Comparison of ENCODE assay signal across 8 mouse cellular contexts in genomic region chr10:83337159-83337951, GRCm38 (mm10). TPM values are rescaled to one million over a fixed set of nuclear protein-coding genes. Genes with fewer than 3 reads are reported as not detected.
A peak's percentile ranks its signal among the peaks of the same experiment; 100 is the strongest.
DNase-seq lines count a peak whose midpoint lies in the region; ATAC-seq and TF ChIP-seq lines count a peak whose summit lies in the region.

Gene Slc41a2 (minus strand): TSS chr10:83337882.

- peak; percentile 75 for DNase-seq in kidney, postnatal 14 days
- DNase-seq in neural tube, embryonic 11.5 days (ENCODE audit: low spot score) = peak; percentile 74

- H3K4me3 ChIP-seq in E14TG2a.4 (replicated peaks; ENCODE audit: low read length) = peak within 1 kb of the TSS; percentile 83
- H3K4me3 ChIP-seq in brown adipose tissue, adult 24 weeks (ENCODE audit: insufficient read depth, low read depth, low read length) = peak within 1 kb of the TSS; percentile 80
- H3K4me3 ChIP-seq in forebrain, embryonic 13.5 days = peak within 1 kb of the TSS; percentile 55
- peak within 1 kb of the TSS; percentile 59 for H3K4me3 ChIP-seq in heart, embryonic 16.5 days (ENCODE audit: low read length)
- H3K4me3 ChIP-seq in liver, embryonic 16.5 days (ENCODE audit: low read depth, low read length) = peak within 1 kb of the TSS; percentile 54
- peak within 1 kb of the TSS; percentile 55 for H3K4me3 ChIP-seq in neural tube, embryonic 11.5 days (ENCODE audit: low read depth, low read length)
- peak within 1 kb of the TSS; percentile 55 for H3K4me3 ChIP-seq in stomach, embryonic 16.5 days (replicated peaks; ENCODE audit: low read length)

- TF ChIP-seq CTCF in E14TG2a.4 (conservative IDR thresholded peaks at IDR 0.05; ENCODE audit: low read length) = no peak

- peaks cover 64% of the 10 kb centered on the region for H3K27me3 ChIP-seq in E14TG2a.4 (ENCODE audit: insufficient read depth, low read length)
- peaks cover 49% of the 10 kb centered on the region for H3K27me3 ChIP-seq in forebrain, embryonic 13.5 days
- H3K27me3 ChIP-seq in heart, embryonic 16.5 days (ENCODE audit: control insufficient read depth, insufficient read depth, low read length) = peaks cover 41% of the 10 kb centered on the region
- peaks cover 38% of the 10 kb centered on the region for H3K27me3 ChIP-seq in liver, embryonic 16.5 days (ENCODE audit: control insufficient read depth, insufficient read depth, low read depth, low read length)
- H3K27me3 ChIP-seq in neural tube, embryonic 11.5 days (ENCODE audit: control insufficient read depth, insufficient read depth, low read length) = peaks cover 30% of the 10 kb centered on the region
- H3K27me3 ChIP-seq in stomach, embryonic 16.5 days (ENCODE audit: control insufficient read depth, insufficient read depth, low read length) = peaks cover 30% of the 10 kb centered on the region

- 0 out of 2 replicates have a peak, but pooled peaks cover 2% of the 10 kb centered on the region for H3K9me3 ChIP-seq in E14TG2a.4 (ENCODE audit: low read length)
- no peaks in the 10 kb centered on the region for H3K9me3 ChIP-seq in forebrain, embryonic 13.5 days (replicated peaks)
- no peaks in the 10 kb centered on the region for H3K9me3 ChIP-seq in heart, embryonic 16.5 days (replicated peaks; ENCODE audit: control insufficient read depth, low read length)
- no peaks in the 10 kb centered on the region for H3K9me3 ChIP-seq in liver, embryonic 16.5 days (replicated peaks; ENCODE audit: control insufficient read depth, low read length)
- no peaks in the 10 kb centered on the region for H3K9me3 ChIP-seq in neural tube, embryonic 11.5 days (ENCODE audit: control insufficient read depth, low read length)
- H3K9me3 ChIP-seq in stomach, embryonic 16.5 days (replicated peaks; ENCODE audit: control insufficient read depth, low read length) = no peaks in the 10 kb centered on the region

- WGBS in forebrain, embryonic 13.5 days = 1% methylated on average over 77 of the region's 102 CpGs
- 1% methylated on average over 100 of the region's 102 CpGs for WGBS in heart, embryonic 16.5 days
- WGBS in liver, embryonic 16.5 days (ENCODE audit: insufficient replicate concordance) = 1% methylated on average over 89 of the region's 102 CpGs
- WGBS in neural tube, embryonic 11.5 days = 1% methylated on average over 65 of the region's 102 CpGs
- under 1% methylated on average over 101 of the region's 102 CpGs for WGBS in stomach, embryonic 16.5 days

- H3K36me3 ChIP-seq in E14TG2a.4 (ENCODE audit: insufficient read depth, low read length) = no peaks in the 10 kb centered on the region
- no peaks in the 10 kb centered on the region for H3K36me3 ChIP-seq in forebrain, embryonic 13.5 days (ENCODE audit: poor library complexity, severe bottlenecking)
- no peaks in the 10 kb centered on the region for H3K36me3 ChIP-seq in heart, embryonic 16.5 days (ENCODE audit: control insufficient read depth, insufficient read depth)
- H3K36me3 ChIP-seq in liver, embryonic 16.5 days (ENCODE audit: control insufficient read depth, insufficient read depth) = no peaks in the 10 kb centered on the region
- H3K36me3 ChIP-seq in neural tube, embryonic 11.5 days (ENCODE audit: control insufficient read depth, insufficient read depth, low read length) = no peaks in the 10 kb centered on the region
- no peaks in the 10 kb centered on the region for H3K36me3 ChIP-seq in stomach, embryonic 16.5 days (ENCODE audit: control insufficient read depth, insufficient read depth, low read length)

- H3K27ac ChIP-seq in brown adipose tissue, adult 24 weeks (replicated peaks; ENCODE audit: low read depth, low read length) = peak within 1 kb of the TSS; percentile 67; the same call in 1 of the 2 replicates
- peak within 1 kb of the TSS; percentile 37 for H3K27ac ChIP-seq in forebrain, embryonic 13.5 days
- no peak within 1 kb of the TSS for H3K27ac ChIP-seq in heart, embryonic 16.5 days (ENCODE audit: low read length)
- no peak within 1 kb of the TSS for H3K27ac ChIP-seq in liver, embryonic 16.5 days (ENCODE audit: low read length)
- H3K27ac ChIP-seq in neural tube, embryonic 11.5 days (ENCODE audit: low read depth, low read length) = no peak within 1 kb of the TSS
- H3K27ac ChIP-seq in stomach, embryonic 16.5 days (ENCODE audit: low read length) = no peak within 1 kb of the TSS

- H3K4me1 ChIP-seq in E14TG2a.4 (replicated peaks; ENCODE audit: low read depth, low read length) = peaks cover 29% of the 10 kb centered on the region
- H3K4me1 ChIP-seq in brown adipose tissue, adult 24 weeks (ENCODE audit: control insufficient read depth, insufficient read depth, insufficient read length, low read length) = no peaks in the 10 kb centered on the region
- peaks cover 12% of the 10 kb centered on the region for H3K4me1 ChIP-seq in forebrain, embryonic 13.5 days
- H3K4me1 ChIP-seq in heart, embryonic 16.5 days (ENCODE audit: control insufficient read depth, insufficient read depth, low read length) = peaks cover 5% of the 10 kb centered on the region; the same call in 1 of the 2 replicates
- no peaks in the 10 kb centered on the region; the same call in 1 of the 2 replicates for H3K4me1 ChIP-seq in liver, embryonic 16.5 days (ENCODE audit: control insufficient read depth, low read depth, low read length)
- no peaks in the 10 kb centered on the region for H3K4me1 ChIP-seq in neural tube, embryonic 11.5 days (ENCODE audit: control insufficient read depth, insufficient read depth, low read length)
- no peaks in the 10 kb centered on the region for H3K4me1 ChIP-seq in stomach, embryonic 16.5 days (ENCODE audit: control insufficient read depth, insufficient read depth, low read length)

- H3K9ac ChIP-seq in forebrain, embryonic 13.5 days = peak within 1 kb of the TSS; percentile 74
- H3K9ac ChIP-seq in heart, embryonic 16.5 days (ENCODE audit: low read length) = peak within 1 kb of the TSS; percentile 57
- H3K9ac ChIP-seq in liver, embryonic 16.5 days (ENCODE audit: low read depth, low read length) = no peak within 1 kb of the TSS
- peak within 1 kb of the TSS; percentile 69 for H3K9ac ChIP-seq in neural tube, embryonic 11.5 days (ENCODE audit: low read length)
- peak within 1 kb of the TSS; percentile 60 for H3K9ac ChIP-seq in stomach, embryonic 16.5 days (ENCODE audit: low read length)

- peak; percentile 90 for ATAC-seq in forebrain, embryonic 13.5 days
- peak; percentile 69 for ATAC-seq in heart, embryonic 16.5 days (replicated peaks; ENCODE audit: extremely low read depth, insufficient read depth, low FRiP score)
- no peak for ATAC-seq in liver, embryonic 16.5 days (ENCODE audit: low read depth)
- peak; percentile 85 for ATAC-seq in neural tube, embryonic 11.5 days (ENCODE audit: insufficient read depth, low FRiP score, low TSS enrichment)
- peak; percentile 75; the same call in 1 of the 2 replicates for ATAC-seq in stomach, embryonic 16.5 days (ENCODE audit: insufficient read depth, low FRiP score)

- H3K4me2 ChIP-seq in forebrain, embryonic 13.5 days = peak within 1 kb of the TSS; percentile 91
- peak within 1 kb of the TSS; percentile 83 for H3K4me2 ChIP-seq in heart, embryonic 16.5 days (ENCODE audit: low read depth, low read length)
- peak within 1 kb of the TSS; percentile 65 for H3K4me2 ChIP-seq in liver, embryonic 16.5 days (ENCODE audit: low read depth, low read length)
- H3K4me2 ChIP-seq in neural tube, embryonic 11.5 days (ENCODE audit: low read depth) = peak within 1 kb of the TSS; percentile 77
- H3K4me2 ChIP-seq in stomach, embryonic 16.5 days (ENCODE audit: low read depth, low read length) = peak within 1 kb of the TSS; percentile 73

RNA-seq across cellular contexts. Expression of gene Slc41a2, which starts in this region (rescaled TPM):
- 1.3 and 1.8 TPM in 2 replicates for polyA plus RNA-seq in brown adipose tissue, adult 24 weeks (2012; ENCODE audit: insufficient read depth, insufficient read length, missing spikeins)
- 0.92 and 2.3 TPM in 2 replicates for polyA plus RNA-seq in forebrain, embryonic 13.5 days (2015; fragmentation: Nextera tagmentation; extraction: Ambion mirVana)
- 0.71 and 0.84 TPM in 2 replicates for polyA plus RNA-seq in heart, embryonic 16.5 days (2015; fragmentation: Nextera tagmentation; extraction: Ambion mirVana)
- 0.15 TPM in 1 of 2 replicates, not detected in the other for polyA plus RNA-seq in liver, embryonic 16.5 days (2015; fragmentation: Nextera tagmentation; extraction: Ambion mirVana)
- polyA plus RNA-seq in neural tube, embryonic 11.5 days (2014; fragmentation: Nextera tagmentation; extraction: Ambion mirVana) = 0.97 and 1.2 TPM in 2 replicates
- 0.85 and 1.0 TPM in 2 replicates for polyA plus RNA-seq in stomach, embryonic 16.5 days (2015; fragmentation: Nextera tagmentation; extraction: Ambion mirVana)

Comparison
In these comparisons a context has a peak if more than half of its experiments do, and no peak if none do; other contexts are left out.
1. Peak in ATAC-seq, H3K4me3 ChIP-seq, H3K9ac ChIP-seq and H3K4me2 ChIP-seq in heart, embryonic 16.5 days; RNA of the gene not detected or under 1 TPM.
2. H3K27ac ChIP-seq: peak in brown adipose tissue, adult 24 weeks (single experiment) and forebrain, embryonic 13.5 days (single experiment); none in heart, embryonic 16.5 days (single experiment), liver, embryonic 16.5 days (single experiment), neural tube, embryonic 11.5 days (single experiment) and stomach, embryonic 16.5 days (single experiment).
3. Peak in every context shown above with its lines, with median percentiles within 50 percentile points of each other: H3K4me3 ChIP-seq and H3K4me2 ChIP-seq.